Mouse (Mus musculus) gastrocnemius, postnatal 25 days (tissue): ENCODE data around the gene Maf. TPM values are rescaled to one million over a fixed set of nuclear protein-coding genes. Genes with fewer than 3 reads are reported as not detected.

ENCODE experiments used
- DNase-seq: peaks from one replicate; pipeline ENCODE4 v3.0.0; 2022
- long read RNA-seq, 2 experiments: library from polyadenylated mRNA; stranded (forward); transcript quantifications; one replicate each; pipeline ENCODE4 v2.0.0; 2021
- total RNA-seq, 2 experiments: library from RNA; stranded (reverse); gene quantifications; 1 replicate in 1 of 2; 2 replicates in 1 of 2; pipeline ENCODE4 v1.2.3; 2021

Gene Maf
- total RNA-seq: 100 to 1,000 TPM in 1 of 2 experiments, 10 to 100 TPM in 1; 85.0 to 103 TPM
- long read RNA-seq, experiment 1, full-length matches to known transcripts: 56 of 60 reads
- long read RNA-seq, experiment 1, partial matches to known transcripts: 1 of 60 reads
- long read RNA-seq, experiment 1, other reads (novel, unspliced or antisense): 3 of 60 reads
- long read RNA-seq, experiment 2, full-length matches to known transcripts: 56 of 65 reads
- long read RNA-seq, experiment 2, partial matches to known transcripts: 1 of 65 reads
- long read RNA-seq, experiment 2, other reads (novel, unspliced or antisense): 8 of 65 reads

GRCm38 (mm10) chr8:115707731-115708590, at the start of gene Maf:
Gene Maf (minus strand): TSS chr8:115707794.
- peak; percentile 90 for DNase-seq

DNA sequence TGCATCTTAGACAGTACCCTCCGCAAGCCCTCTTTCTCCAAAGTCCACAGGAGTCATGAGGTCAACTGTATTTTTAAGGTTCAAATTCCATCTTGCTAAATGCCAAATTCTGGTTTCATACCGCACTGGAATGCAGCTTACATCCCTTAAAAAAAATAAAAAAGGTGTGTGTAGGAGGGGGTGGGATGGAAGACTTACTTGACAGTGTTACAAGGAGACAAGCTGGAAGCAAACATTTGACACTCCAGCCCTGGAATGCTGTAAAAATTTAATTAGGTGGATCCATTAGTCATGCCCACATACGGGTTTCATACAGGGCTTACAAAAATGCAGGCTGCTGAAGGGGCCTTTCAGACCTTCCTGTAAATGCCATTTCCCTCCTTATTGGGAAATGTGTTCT, 49.4 kb upstream of the Maf start:
- DNase-seq: no peak

GRCm38 (mm10) chr8:115756027-115756426, 48.4 kb upstream of the Maf start:
- no peak for DNase-seq

- DNase-seq: no peak
Measured at GRCm38 (mm10) chr8:115754694-115755093, 47.1 kb upstream of the Maf start.

DNA sequence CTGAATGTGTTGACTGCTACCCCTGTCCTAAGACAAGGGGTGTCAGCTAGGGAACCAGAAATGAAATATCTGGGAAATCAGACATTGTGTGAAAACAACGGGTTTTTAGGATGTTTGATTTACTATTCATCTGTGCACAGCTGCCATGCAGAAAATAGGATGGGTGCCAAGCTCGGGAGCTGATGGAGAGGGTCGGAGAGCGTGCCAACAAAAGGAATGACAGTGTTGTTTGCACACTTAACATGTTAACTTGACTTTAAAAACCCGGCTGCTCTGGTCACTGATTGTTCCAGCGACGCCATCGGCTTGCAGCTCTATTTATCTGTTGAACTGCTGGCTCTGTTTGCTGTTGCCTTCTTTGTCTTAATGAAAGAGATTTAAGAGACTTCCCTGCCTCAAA, 46.2 kb upstream of the Maf start:
- DNase-seq: no peak

- DNase-seq: no peak
Measured at GRCm38 (mm10) chr8:115747426-115747825, 39.8 kb upstream of the Maf start.

DNA sequence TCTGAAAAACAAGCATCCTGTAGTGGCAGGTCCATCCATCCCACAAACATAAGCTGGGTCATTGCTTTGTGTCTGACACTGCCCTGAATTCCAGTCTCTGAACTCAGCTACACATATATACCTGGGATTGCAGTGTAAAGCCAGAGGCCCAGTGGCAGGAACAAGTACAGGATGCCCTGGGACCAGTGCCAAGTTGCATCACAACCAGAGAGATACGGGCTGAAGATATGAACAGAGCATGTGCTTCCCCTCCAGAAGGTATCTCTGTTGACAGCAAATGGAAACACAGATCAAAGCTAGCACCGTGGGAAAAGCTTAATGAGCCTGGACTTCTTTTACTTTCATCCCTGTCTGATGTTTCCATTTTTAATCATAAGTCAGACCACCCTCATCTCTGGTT, 38.1 kb upstream of the Maf start:
- DNase-seq: no peak

DNA sequence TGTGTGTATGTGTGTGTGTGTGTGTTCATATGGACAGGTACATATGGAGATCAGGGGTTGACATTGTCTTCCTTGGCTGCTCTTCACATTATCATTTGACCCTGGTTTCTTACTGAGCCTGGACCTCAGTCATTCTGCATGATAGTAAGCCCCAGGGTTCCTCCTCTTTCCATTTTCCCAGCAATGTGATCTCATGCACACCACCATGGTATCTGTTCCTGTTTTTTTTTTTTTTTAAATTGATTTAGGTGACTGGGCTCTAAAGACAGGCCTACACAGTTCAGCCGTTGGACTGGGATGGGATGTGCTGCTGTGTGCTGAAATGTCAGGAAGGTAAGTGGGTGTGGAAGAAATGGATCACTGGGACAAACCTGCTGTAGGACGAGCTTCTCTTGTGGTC, 35.8 kb upstream of the Maf start:
- no peak for DNase-seq

- DNase-seq: no peak
Measured at GRCm38 (mm10) chr8:115742646-115743045, 35.1 kb upstream of the Maf start.

GRCm38 (mm10) chr8:115741964-115742363, 34.4 kb upstream of the Maf start:
- DNase-seq: no peak

- DNase-seq: no peak
Measured at GRCm38 (mm10) chr8:115739756-115740155, 32.2 kb upstream of the Maf start.

DNA sequence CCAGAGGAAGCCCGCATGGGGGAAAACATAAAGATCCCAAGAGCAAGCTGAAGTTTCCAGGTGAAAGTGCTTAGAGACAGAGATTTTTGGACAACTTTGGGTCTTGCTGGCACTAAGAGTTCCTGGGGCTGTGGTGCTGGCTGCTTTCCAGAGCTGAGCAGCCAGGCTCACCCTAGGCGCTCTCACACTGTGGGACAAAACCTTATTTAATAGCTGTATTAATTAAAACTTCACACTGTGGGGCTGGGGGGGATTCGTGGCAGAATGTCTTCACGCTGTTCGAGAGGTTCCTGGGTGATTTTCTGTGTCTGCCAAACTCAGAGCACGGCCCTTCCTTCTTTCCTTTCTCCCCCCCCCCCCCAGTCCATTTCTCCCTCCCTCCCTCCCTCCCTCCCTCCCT, 24.8 kb upstream of the Maf start:
- no peak for DNase-seq

- DNase-seq: no peak
Measured at GRCm38 (mm10) chr8:115726807-115727206, 19.2 kb upstream of the Maf start.

DNA sequence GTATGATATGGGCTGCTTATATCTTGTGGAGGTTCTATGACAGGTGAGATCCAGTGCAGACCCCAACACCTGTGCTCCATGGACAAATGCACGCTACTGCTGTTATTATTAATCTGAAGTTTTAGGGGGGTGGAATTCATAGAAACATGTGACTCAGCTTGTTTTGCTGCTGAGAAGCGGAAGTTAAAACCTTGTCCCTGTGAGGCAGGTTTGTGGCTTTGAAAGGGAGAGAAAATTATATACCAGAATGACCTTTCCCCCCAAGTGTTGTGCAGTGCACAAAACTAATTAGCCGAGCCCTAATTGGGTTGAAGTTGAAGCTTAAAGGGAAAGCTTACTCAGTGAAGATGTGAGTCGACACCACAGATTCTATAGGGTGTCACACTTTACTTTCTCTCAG, 18.6 kb upstream of the Maf start:
- no peak for DNase-seq

GRCm38 (mm10) chr8:115719126-115719525, 11.5 kb upstream of the Maf start:
- DNase-seq: no peak

- no peak for DNase-seq
Measured at GRCm38 (mm10) chr8:115718621-115719020, 11.0 kb upstream of the Maf start.

GRCm38 (mm10) chr8:115715262-115715661, 7.7 kb upstream of the Maf start:
- DNase-seq: no peak

DNA sequence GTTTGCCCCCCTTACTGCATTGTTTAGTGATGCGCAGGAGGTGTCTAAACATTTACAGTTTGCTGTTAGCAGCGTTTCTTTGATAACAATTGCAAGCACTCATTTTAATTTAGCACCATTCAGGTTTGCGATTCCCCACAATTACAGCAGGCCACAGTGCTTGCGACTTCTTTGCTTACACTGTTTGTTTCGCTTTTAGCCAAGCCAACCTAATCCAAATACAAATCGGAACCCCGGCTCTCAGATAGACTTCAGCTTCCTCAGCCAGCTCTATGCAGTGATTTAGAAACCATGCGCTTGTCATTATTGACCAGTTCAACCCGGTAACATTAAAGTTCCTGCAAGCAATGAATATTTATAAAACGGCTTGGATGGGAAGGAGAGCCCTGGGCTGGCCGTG, 3.5 kb upstream of the Maf start:
- DNase-seq: no peak

GRCm38 (mm10) chr8:115709931-115710330, 2.3 kb upstream of the Maf start:
- DNase-seq: no peak

GRCm38 (mm10) chr8:115708936-115709780, 1.6 kb upstream of the Maf start:
- DNase-seq: peak; percentile 52

GRCm38 (mm10) chr8:115706861-115707730, 498 bp downstream of the Maf start:
- peak; percentile 76 for DNase-seq

DNA sequence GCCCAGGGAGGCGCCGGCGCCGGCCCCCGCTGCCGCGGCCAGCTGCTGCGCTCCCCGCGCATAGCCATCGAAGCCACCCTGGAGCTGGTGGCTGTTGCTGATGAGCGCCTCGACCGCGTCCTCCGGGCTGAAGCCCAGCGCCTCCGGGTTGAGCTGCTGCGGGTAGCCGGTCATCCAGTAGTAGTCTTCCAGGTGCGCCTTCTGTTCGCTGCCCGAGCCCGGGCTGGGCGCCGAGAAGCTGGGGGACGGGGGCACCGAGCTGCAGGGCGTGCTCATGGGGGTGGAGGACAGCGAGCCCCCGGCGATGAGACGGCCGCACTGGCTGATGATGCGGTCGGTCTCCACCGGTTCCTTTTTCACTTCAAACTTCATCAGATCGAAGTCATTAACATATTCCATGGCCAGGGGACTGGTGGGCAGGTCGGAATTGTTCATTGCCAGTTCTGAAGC, 1.2 kb downstream of the Maf start:
- DNase-seq: peak; percentile 44
